Mouse (Mus musculus): ENCODE results near the gene Atp5mpl.
"Not testable (repeated sequence)": the region's sequence is repeated elsewhere in the genome, so short reads cannot be mapped to it uniquely, and the experiment has no call there.

DNA sequence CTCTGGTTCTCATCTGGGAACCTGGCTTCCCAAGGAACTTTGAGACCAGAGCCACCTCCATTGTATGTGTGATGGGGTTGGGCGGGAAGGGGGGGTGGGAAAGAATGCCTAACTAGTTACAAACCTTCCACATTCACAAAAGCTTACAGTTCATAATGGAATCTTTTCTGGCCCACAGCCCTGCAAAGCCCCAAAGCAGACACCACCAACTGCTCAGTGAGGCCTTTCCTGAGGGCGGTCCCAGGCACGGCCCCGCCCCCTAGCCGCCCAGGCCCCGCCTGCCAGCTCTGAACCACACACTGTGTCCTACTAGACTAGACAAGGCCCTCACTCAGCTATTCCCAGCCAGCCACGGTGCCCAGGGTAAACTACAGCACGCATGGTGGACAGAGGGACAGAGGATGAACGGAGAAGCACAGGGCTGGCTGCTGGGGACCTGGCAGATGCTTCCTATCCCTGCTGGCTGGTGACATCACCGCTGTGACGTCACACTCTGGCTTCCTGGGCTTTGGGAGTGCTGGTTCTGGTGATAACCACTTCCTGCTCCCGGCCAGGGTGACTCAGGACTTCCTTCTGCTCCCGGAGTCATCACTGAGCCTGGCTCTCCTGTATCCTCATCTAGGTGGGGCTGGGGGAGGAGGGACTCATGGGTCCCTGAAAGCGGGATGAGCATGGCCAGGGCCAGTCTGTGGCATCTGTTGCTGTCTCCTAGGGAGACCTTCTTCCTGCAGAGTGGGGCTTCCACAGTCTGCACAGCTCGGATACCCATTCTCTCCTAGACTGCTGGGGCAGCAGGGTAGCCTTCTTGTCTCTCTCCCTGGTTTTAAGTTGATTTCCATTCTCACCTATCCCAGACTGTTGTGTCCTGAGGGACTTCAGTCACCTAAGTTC lies 20.8 kb downstream of the Atp5mpl start:
- not testable (repeated sequence) for TF ChIP-seq CTCF (IDR thresholded peaks at IDR 0.05; ENCODE audit: borderline replicate concordance, insufficient read depth, low read length); POLR2A (IDR thresholded peaks at IDR 0.05; ENCODE audit: low read depth, low read length)

All from embryonic fibroblast, embryonic 13.5 days (primary cell).